Mouse (Mus musculus) neural tube, embryonic 12.5 days (tissue): ENCODE data around the gene Wnk2. TPM values are rescaled to one million over a fixed set of nuclear protein-coding genes. Genes with fewer than 3 reads are reported as not detected.

Source experiments
- ATAC-seq: fragments of 200-750 bp; cut with Nextera tagmentation; 2 replicates; pipeline ENCODE4 v1.8.0; 2017; ENCODE audit warnings: low read depth, mild to moderate bottlenecking, moderate TSS enrichment, moderate library complexity; ENCODE audit not compliant: low FRiP score
- H3K27ac ChIP-seq: fragments of 300-500 bp; sonication (generic); 2 replicates; pipeline ENCODE4 v1.5.1; 2016
- H3K27me3 ChIP-seq: fragments of 300-500 bp; sonication (generic); replicated peaks from 2 replicates; pipeline ENCODE4 v1.6.1; 2016; ENCODE audit warnings: mild to moderate bottlenecking
- H3K36me3 ChIP-seq: fragments of 300-500 bp; sonication (generic); 2 replicates; pipeline ENCODE4 v1.6.1; 2016; ENCODE audit warnings: mild to moderate bottlenecking
- H3K4me1 ChIP-seq: fragments of 300-500 bp; sonication (generic); 2 replicates; pipeline ENCODE4 v1.6.1; 2016
- H3K4me2 ChIP-seq: fragments of 300-500 bp; sonication (generic); replicated peaks from 2 replicates; pipeline ENCODE4 v1.6.1; 2016; ENCODE audit warnings: mild to moderate bottlenecking
- H3K4me3 ChIP-seq: fragments of 300-500 bp; sonication (generic); 2 replicates; pipeline ENCODE4 v1.5.1; 2016
- H3K9ac ChIP-seq: fragments of 300-500 bp; sonication (generic); 2 replicates; pipeline ENCODE4 v1.6.1; 2016; ENCODE audit warnings: mild to moderate bottlenecking
- H3K9me3 ChIP-seq: fragments of 300-500 bp; sonication (generic); 2 replicates; pipeline ENCODE4 v1.6.1; 2016; ENCODE audit warnings: mild to moderate bottlenecking
- WGBS: fragments of 180-500 bp; shearing (Covaris S2); methylation state at CpG from one replicate; pipeline ENCODE4 v1.1.7; 2016; 5-methylcytosine and 5-hydroxymethylcytosine counted together
- polyA plus RNA-seq: library from polyadenylated mRNA; unstranded; fragments of >200 nt; fragmentation: Nextera tagmentation; extraction: Ambion mirVana; gene quantifications from 2 replicates; pipeline ENCODE4 v1.2.1, GENCODE M21; 2016

Wnk2 gene
- polyA plus RNA-seq, 1 experiment from 2014 or later, result 17.2 TPM

DNA sequence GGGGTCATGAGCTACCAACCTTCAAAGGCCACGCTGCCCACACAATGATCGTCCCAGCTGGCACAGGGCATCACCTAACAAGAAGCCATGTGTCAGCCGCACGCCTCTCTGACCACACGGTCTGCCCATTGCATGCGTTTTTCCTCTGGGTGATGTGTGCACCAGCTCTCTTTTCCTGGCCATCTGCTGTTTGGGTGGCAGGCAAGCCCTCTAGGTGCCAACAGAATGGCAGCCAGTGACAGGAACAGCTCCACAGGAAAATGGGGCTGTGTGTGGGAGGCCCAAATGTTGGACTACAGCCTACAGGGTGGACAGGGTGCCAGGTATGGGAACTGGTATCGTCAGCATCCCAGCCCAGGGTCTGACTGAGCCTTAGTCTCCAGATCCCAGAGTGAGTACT, 24.5 kb upstream of the Wnk2 start:
- Histone ChIP-seq H3K4me3 (no peak overlapping the region), H3K36me3 (no peaks in the 10 kb centered on the region), H3K9ac (no peak overlapping the region), H3K27me3 (no peaks in the 10 kb centered on the region), H3K4me2 (no peak overlapping the region), H3K27ac (no peak overlapping the region), H3K9me3 (no peaks in the 10 kb centered on the region), H3K4me1 (no peaks in the 10 kb centered on the region)
- no peak for ATAC-seq
- 93% methylated on average over 7 of the region's 7 CpGs for WGBS

DNA sequence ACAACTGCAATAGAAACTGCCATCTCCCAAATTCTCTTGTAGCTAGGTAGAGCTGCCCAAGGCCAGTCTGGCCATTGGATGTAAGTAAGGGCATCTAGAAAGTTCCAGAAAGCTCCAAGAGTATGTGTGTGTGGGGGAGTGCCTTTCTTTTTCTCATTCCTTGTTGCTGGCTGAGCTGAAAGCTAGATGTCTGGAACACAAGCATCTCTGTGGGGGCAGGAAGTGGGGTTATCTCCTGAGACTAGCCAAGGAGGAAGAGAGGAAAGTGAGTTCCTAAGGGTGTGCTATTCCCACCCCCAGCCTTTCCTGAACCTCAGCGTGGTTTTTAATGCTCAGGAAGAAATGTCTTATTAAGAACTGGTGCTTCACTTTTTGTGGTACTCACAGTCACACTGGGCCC, 23.9 kb upstream of the Wnk2 start:
- no peak overlapping the region for H3K9ac ChIP-seq
- H3K27me3 ChIP-seq, result no peaks in the 10 kb centered on the region
- H3K4me1 ChIP-seq, result no peaks in the 10 kb centered on the region
- H3K9me3 ChIP-seq, result no peaks in the 10 kb centered on the region
- no peak overlapping the region for H3K4me2 ChIP-seq
- 89% methylated on average over 1 of the region's 1 CpGs for WGBS
- H3K36me3 ChIP-seq, result no peaks in the 10 kb centered on the region
- no peak overlapping the region for H3K4me3 ChIP-seq
- ATAC-seq, result no peak
- H3K27ac ChIP-seq, result no peak overlapping the region

DNA sequence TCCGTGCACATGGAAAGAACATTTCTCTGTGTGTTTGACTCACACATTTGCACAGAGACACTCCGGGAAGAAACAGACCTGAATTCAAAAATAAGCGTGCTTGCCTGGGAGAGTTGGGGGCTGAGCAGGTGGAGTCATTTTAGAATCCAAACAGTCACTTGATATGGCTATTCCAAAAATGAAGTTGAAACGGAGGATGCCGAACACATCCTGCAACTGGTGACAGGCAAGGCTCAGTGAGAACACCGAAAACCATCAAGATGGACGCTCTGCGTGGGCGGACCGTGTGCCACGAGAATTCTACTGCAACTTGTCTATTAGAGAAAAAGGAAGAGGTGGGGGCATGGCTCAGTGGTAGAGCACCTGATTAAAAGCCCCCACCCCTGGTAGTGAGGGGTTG, 22.8 kb upstream of the Wnk2 start:
- Histone ChIP-seq H3K9ac (no peak overlapping the region), H3K36me3 (no peaks in the 10 kb centered on the region), H3K27ac (no peak overlapping the region), H3K4me2 (no peak overlapping the region), H3K4me3 (no peak overlapping the region), H3K9me3 (no peaks in the 10 kb centered on the region), H3K4me1 (no peaks in the 10 kb centered on the region), H3K27me3 (no peaks in the 10 kb centered on the region)
- no peak for ATAC-seq
- WGBS, result 91% methylated on average over 11 of the region's 11 CpGs

DNA sequence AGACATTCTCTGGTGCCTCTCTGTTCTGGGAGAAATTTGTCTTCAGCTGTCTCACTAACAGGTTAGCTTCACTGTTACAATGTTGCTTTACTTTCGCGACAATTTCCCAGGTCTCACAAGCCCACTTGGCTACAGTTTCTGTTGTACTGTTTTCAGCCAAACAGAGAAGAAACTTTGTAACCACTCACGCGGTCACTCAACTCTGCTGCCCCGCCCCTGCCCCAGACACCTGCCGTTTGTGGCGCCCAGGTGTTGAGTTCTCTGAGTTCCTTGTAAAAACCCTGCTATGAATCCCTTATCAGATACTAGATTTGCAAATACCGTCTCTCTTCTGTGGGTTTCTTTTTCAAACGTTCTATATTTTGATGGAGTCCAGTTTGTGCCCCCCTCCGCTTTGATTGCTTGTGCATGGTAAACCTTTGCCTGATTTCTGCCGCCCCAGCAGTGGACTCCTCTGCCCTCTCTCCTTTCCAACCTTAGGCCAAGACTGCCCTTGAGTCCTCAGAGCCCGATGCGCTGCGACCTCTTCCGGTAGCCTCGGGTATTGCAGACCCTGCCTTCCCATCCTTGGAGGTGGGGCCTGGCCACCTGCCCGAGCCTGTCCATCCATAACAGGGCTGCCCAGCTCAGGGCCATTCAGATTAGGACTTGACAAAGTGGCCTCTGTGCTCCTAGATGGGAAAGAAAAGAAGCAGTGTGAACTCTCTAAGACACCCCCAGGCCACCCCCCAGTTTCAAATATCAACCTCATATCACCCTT, 21.8 kb upstream of the Wnk2 start:
- no peak overlapping the region for H3K4me2 ChIP-seq
- ATAC-seq, result peak; percentile 52
- H3K27me3 ChIP-seq, result no peaks in the 10 kb centered on the region
- no peaks in the 10 kb centered on the region for H3K36me3 ChIP-seq
- no peak overlapping the region for H3K27ac ChIP-seq
- no peaks in the 10 kb centered on the region for H3K9me3 ChIP-seq
- 23% methylated on average over 17 of the region's 17 CpGs for WGBS
- H3K9ac ChIP-seq, result no peak overlapping the region
- H3K4me1 ChIP-seq, result no peaks in the 10 kb centered on the region
- H3K4me3 ChIP-seq, result no peak overlapping the region

DNA sequence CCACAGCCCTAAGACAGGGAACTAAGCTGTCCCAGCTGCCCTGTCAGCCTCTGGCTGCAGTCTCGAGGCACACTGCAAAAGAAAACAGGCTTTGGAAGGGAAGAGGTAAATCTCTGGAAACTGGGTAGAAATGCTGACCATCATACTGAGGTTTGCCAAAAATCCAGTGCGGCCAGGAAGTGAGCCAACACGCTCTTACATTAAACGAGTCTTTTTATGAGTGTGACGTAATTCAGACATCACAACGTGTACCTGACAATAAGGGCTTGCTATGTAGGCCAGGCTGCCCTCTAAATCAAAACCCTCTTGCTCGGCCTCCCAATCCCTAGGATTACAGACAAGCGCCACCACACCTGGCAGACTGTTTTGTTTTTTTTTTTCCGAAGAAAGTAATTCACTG, 19.3 kb upstream of the Wnk2 start:
- Histone ChIP-seq H3K4me2 (no peak overlapping the region), H3K27me3 (no peaks in the 10 kb centered on the region), H3K9ac (no peak overlapping the region), H3K36me3 (no peaks in the 10 kb centered on the region), H3K9me3 (no peaks in the 10 kb centered on the region), H3K4me3 (no peak overlapping the region), H3K27ac (no peak overlapping the region), H3K4me1 (no peaks in the 10 kb centered on the region)
- WGBS, result 83% methylated on average over 9 of the region's 9 CpGs
- ATAC-seq, result no peak

DNA sequence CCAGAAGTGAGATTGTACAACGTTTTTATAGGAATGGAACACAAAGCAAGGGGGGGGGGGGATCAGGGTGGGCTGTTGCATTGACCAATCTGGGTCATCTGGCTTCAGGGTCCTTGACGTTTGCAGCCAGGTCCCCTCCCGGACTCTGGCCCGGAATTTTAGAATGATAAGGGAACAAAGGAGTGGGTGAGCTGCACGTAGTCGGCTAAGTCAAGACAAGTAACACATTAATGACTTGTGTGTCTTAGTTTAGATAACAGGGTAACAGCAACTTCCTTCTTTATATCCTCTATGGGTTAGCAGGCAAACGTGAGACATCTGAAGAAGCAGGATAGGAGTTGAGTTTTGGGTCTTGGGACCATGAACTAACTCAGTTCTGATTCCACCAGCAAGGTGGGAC, 15.8 kb upstream of the Wnk2 start:
- H3K36me3 ChIP-seq, result no peaks in the 10 kb centered on the region
- WGBS, result 82% methylated on average over 7 of the region's 7 CpGs
- H3K4me1 ChIP-seq, result no peaks in the 10 kb centered on the region
- H3K27ac ChIP-seq, result no peak overlapping the region
- no peak overlapping the region for H3K9ac ChIP-seq
- ATAC-seq, result no peak
- H3K9me3 ChIP-seq, result no peaks in the 10 kb centered on the region
- no peak overlapping the region for H3K4me3 ChIP-seq
- H3K27me3 ChIP-seq, result no peaks in the 10 kb centered on the region
- no peak overlapping the region for H3K4me2 ChIP-seq

DNA sequence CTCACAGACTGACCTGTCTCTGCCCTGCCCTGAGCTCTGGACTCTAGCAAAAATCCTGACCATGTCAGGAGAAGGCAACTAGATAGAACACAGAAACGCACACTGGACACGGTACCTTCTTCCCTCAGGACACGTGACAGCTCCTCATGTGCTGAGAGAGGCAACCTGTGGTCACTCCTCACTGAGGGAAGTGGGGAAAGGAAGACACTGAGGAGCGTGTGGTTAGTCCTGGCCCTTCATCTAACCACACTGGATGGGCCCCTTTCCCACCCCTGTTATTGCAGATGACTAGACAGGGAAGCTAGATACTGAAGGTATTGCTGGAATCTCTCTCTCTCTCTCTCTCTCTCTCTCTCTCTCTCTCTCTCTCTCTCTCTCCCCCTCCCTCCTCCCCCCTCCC, 14.9 kb upstream of the Wnk2 start:
- Histone ChIP-seq H3K27ac (no peak overlapping the region), H3K4me1 (no peaks in the 10 kb centered on the region), H3K9me3 (no peaks in the 10 kb centered on the region), H3K27me3 (no peaks in the 10 kb centered on the region), H3K4me3 (no peak overlapping the region), H3K9ac (no peak overlapping the region), H3K36me3 (no peaks in the 10 kb centered on the region), H3K4me2 (no peak overlapping the region)
- 73% methylated on average over 4 of the region's 4 CpGs for WGBS
- ATAC-seq, result no peak

DNA sequence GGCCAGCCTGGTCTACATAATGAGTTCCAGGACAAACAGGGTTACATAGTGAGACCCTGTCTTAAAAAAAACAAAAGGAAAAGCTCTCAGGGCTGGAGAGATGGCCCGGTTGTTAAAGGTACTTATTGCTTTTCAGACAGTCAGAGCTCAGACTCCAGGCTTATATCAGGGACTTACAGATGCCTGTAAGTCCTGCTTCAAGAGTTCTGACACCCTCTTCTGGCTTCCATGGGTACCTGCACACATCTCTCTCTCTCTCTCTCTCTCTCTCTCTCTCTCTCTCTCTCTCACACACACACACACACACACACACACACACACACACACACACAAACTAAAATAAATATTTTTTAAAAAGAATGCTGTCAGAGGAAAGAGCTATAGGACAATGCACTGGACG, 13.4 kb upstream of the Wnk2 start:
- Histone ChIP-seq H3K4me3 (no peak overlapping the region), H3K27ac (no peak overlapping the region), H3K27me3 (no peaks in the 10 kb centered on the region), H3K4me2 (no peak overlapping the region), H3K4me1 (no peaks in the 10 kb centered on the region), H3K9me3 (peaks cover 4% of the 10 kb centered on the region; the same call in 1 of the 2 replicates), H3K9ac (no peak overlapping the region), H3K36me3 (no peaks in the 10 kb centered on the region)
- WGBS, result 58% methylated on average over 2 of the region's 2 CpGs
- no peak for ATAC-seq

DNA sequence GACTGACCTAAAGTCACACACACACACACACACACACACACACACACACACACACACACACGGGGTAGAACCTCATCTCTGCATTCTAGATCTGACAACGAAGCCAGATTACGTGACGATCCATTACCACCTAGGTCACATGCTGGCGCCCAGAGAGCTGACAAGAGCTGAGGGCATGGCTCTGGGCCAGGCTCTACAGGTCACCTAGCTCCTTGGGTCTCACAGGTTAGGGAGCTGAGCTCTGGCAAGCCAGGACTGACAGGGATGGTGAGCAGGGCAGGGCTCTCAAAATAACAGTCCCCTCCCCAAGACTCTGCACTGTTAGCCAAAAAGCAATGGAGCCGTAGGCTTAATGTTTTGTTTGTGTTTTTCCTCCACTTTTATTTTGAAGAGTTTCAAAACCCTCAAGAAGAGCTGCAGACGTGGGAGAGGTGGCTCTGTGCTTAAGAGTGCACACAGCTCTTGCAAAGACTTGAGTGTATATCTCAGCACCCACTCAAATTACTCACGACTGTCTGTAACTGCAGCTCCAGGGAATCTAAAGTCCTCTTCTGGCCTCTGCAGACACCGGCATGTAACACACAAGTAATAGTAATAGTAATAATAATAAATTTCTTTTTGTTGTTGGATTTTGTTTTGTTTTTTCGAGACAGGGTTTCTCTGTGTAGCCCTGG, 10.4 kb upstream of the Wnk2 start:
- H3K4me2 ChIP-seq, result no peak overlapping the region
- H3K27me3 ChIP-seq, result no peaks in the 10 kb centered on the region
- no peak overlapping the region for H3K4me3 ChIP-seq
- no peak overlapping the region for H3K27ac ChIP-seq
- H3K9me3 ChIP-seq, result peaks cover 4% of the 10 kb centered on the region; the same call in 1 of the 2 replicates
- no peaks in the 10 kb centered on the region for H3K36me3 ChIP-seq
- no peaks in the 10 kb centered on the region for H3K4me1 ChIP-seq
- no peak for ATAC-seq
- no peak overlapping the region for H3K9ac ChIP-seq
- 78% methylated on average over 10 of the region's 10 CpGs for WGBS

DNA sequence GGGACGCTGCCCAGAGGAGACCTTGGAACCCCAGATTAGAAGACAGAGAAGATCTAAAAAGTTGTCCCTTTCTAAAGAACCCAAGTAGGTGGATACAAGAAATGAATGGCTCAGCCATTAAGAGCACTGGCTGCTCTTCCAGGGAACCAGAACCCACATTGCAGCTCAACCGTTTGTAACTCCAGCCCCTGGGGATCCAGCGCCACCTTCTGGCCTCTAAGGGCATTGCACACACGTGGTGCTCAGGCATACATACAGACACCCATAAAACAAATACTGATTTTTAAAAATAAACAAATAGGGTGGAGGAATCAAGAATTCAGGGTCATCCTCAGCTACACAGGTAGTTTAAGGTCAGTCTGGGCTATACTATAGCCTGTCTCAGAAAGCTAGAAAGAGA, 8.8 kb upstream of the Wnk2 start:
- Histone ChIP-seq H3K4me1 (no peaks in the 10 kb centered on the region), H3K9me3 (peaks cover 4% of the 10 kb centered on the region; the same call in 1 of the 2 replicates), H3K4me2 (no peak overlapping the region), H3K27ac (no peak overlapping the region), H3K36me3 (no peaks in the 10 kb centered on the region), H3K9ac (no peak overlapping the region), H3K4me3 (no peak overlapping the region), H3K27me3 (no peaks in the 10 kb centered on the region)
- ATAC-seq, result no peak
- WGBS, result 80% methylated on average over 4 of the region's 4 CpGs

DNA sequence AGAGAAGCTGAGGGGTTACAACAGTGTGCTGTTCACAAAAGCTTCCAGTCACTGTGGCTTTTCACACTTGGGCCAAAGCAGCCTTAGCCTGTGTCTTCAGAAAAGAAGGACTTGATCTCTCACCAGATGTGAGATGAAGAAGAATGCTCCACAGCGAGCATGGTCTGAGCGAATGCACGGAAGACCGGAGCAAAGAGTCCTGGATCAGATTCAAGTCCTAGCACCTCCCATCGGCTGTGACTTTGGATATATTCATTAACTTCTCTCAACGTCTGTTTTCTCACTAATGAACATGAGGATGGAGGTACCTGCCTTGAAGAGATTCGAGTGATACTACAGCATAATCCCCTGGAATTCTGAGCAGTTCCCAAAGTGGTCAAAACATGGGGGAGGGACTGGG, 6.8 kb upstream of the Wnk2 start:
- Histone ChIP-seq H3K27ac (no peak overlapping the region), H3K27me3 (no peaks in the 10 kb centered on the region), H3K4me1 (no peaks in the 10 kb centered on the region), H3K4me2 (no peak overlapping the region), H3K9me3 (peaks cover 4% of the 10 kb centered on the region; the same call in 1 of the 2 replicates), H3K9ac (no peak overlapping the region), H3K36me3 (no peaks in the 10 kb centered on the region), H3K4me3 (no peak overlapping the region)
- ATAC-seq, result no peak
- 69% methylated on average over 7 of the region's 7 CpGs for WGBS

DNA sequence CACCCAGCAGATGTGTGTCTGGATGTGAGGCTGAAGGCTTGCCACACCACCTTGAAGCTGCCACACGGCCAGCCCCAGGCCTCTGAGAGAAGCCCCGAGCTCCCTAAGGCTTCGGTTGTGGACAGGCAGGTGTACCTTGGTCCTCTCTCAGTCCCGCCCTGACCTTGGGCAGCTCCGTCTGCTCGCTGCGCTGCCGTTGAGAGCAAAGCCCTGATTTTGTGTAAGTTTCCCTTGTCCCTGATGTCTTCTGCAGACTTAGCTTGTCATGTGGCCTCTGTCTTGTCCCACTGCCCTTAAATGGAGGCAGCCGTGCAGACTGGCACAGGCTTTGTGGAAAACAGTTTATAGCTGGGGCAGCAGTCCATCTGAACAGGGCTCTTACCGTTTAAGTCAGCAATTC, 6.2 kb upstream of the Wnk2 start:
- H3K4me1 ChIP-seq, result no peaks in the 10 kb centered on the region
- H3K4me3 ChIP-seq, result no peak overlapping the region
- H3K9ac ChIP-seq, result no peak overlapping the region
- no peak overlapping the region for H3K4me2 ChIP-seq
- ATAC-seq, result no peak
- WGBS, result 76% methylated on average over 10 of the region's 10 CpGs
- H3K27me3 ChIP-seq, result 0 out of 2 replicates have a peak, but pooled peaks cover 1% of the 10 kb centered on the region
- H3K9me3 ChIP-seq, result peaks cover 4% of the 10 kb centered on the region; the same call in 1 of the 2 replicates
- no peak overlapping the region for H3K27ac ChIP-seq
- H3K36me3 ChIP-seq, result no peaks in the 10 kb centered on the region

DNA sequence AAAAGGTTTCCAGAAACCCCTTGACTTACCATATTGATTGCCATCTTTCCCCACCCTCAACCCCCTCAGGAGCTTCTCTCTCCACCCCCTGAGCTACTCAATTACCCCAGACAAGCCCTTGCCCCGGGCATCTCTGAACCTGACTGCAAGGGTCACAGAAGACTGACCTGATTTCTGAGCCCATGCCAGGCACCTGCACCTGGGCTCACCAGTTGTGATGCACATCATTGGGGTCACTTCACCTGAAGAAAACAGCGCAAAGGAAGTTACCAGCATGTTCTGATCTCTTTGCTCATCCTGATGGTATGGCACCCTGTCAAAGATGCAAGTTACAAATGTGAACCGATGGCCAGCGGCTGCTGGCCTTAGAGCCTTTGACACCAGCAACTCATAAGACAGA, 873 bp upstream of the Wnk2 start:
- ATAC-seq, result no peak
- Histone ChIP-seq H3K4me1 (peaks cover 29% of the 10 kb centered on the region), H3K9me3 (no peaks in the 10 kb centered on the region), H3K27me3 (0 out of 2 replicates have a peak, but pooled peaks cover 9% of the 10 kb centered on the region), H3K36me3 (no peaks in the 10 kb centered on the region), H3K9ac (no peak overlapping the region), H3K4me2 (no peak overlapping the region), H3K4me3 (no peak overlapping the region), H3K27ac (no peak overlapping the region)
- WGBS, result 74% methylated on average over 4 of the region's 4 CpGs
